Mouse (Mus musculus) heart, postnatal 36 days (tissue): ENCODE results near the gene Ctnnd2. TPM values are rescaled to one million over a fixed set of nuclear protein-coding genes. Genes with fewer than 3 reads are reported as not detected.

Experiments used
- DNase-seq, 2 experiments: peaks; one replicate each; pipeline ENCODE4 v3.0.0; 2021 to 2022
- intact Hi-C: fragments of 180-260 bp; cut with DNase I; formaldehyde crosslinking; loops from one replicate; pipeline ENCODE4 v1.15.1; 2025
- total RNA-seq, 2 experiments: library from RNA; stranded (reverse); gene quantifications; 2 replicates each; pipeline ENCODE4 v1.2.3; 2021

The Ctnnd2 gene
- total RNA-seq, 2 experiments from 2014 or later: 0.11 to 0.25 TPM

- no peak for DNase-seq
- intact Hi-C loops: no loop called here
Observed at GRCm38 (mm10) chr15:31027448-31028230, 855.2 kb downstream of the Ctnnd2 start.

- intact Hi-C loops: no loop called here
- DNase-seq: no peak
Observed at GRCm38 (mm10) chr15:31044983-31045382, 872.6 kb downstream of the Ctnnd2 start.

GRCm38 (mm10) chr15:31051496-31051895 lies 879.1 kb downstream of the Ctnnd2 start:
- no peak for DNase-seq
- intact Hi-C loops: no loop called here

- no peak for DNase-seq
- intact Hi-C loops: no loop called here
Observed at GRCm38 (mm10) chr15:31056145-31056544, 883.8 kb downstream of the Ctnnd2 start.

GRCm38 (mm10) chr15:31058315-31058714 lies 885.9 kb downstream of the Ctnnd2 start:
- intact Hi-C loops: no loop called here
- no peak for DNase-seq

GRCm38 (mm10) chr15:31063734-31064133 lies 891.3 kb downstream of the Ctnnd2 start:
- no peak for DNase-seq
- intact Hi-C loops: no loop called here

- no peak for DNase-seq
- intact Hi-C loops: no loop called here
Observed at GRCm38 (mm10) chr15:31068127-31068526, 895.7 kb downstream of the Ctnnd2 start.

- intact Hi-C loops: no loop called here
- DNase-seq: no peak
Observed at GRCm38 (mm10) chr15:31070311-31070710, 897.9 kb downstream of the Ctnnd2 start.
